Mouse (Mus musculus): ENCODE results near the gene Ubash3a.

- TF ChIP-seq POLR2A (IDR thresholded peaks at IDR 0.05; ENCODE audit: insufficient read depth, low read depth, low read length) = no peak
- TF ChIP-seq CTCF (IDR thresholded peaks at IDR 0.05; ENCODE audit: insufficient read depth, low read depth, low read length) = no peak
Measured at GRCm38 (mm10) chr17:31232251-31233010, 24.8 kb downstream of the Ubash3a start.

Measured in olfactory bulb, adult 2 months (tissue).